Mouse (Mus musculus) megakaryocyte progenitor cell, adult 5-6 weeks (primary cell): Measurements from ENCODE around the gene Hapln3. TPM values are rescaled to one million over a fixed set of nuclear protein-coding genes. Genes with fewer than 3 reads are reported as not detected.

ENCODE experiments used
- ATAC-seq: replicated peaks from 2 replicates; pipeline ENCODE4 v1.8.0; 2016; ENCODE audit warnings: mild to moderate bottlenecking, moderate TSS enrichment, inconsistent platforms; ENCODE audit not compliant: poor library complexity
- total RNA-seq, 2 experiments: library from RNA; stranded (forward) in 1 of 2; stranded (reverse) in 1 of 2; fragments of 157-497, 149-512 nt in 1 of 2; fragments of 200-1000 nt in 1 of 2; gene quantifications; 2 replicates each; pipeline versions ENCODE4 v1.2.3 to v1.2.4; 2015 to 2017

Gene Hapln3
- total RNA-seq, 2 experiments from 2014 or later = not detected

- ATAC-seq = peak; percentile 95
These were observed 50.0 kb downstream of the Hapln3 start for GRCm38 (mm10) chr7:79080572-79081399.

- ATAC-seq = no peak
These were observed 51.6 kb downstream of the Hapln3 start for GRCm38 (mm10) chr7:79079212-79079611.

GRCm38 (mm10) chr7:79068231-79068630 is 62.6 kb downstream of the Hapln3 start:
- no peak for ATAC-seq

- ATAC-seq = no peak
These were observed 63.4 kb downstream of the Hapln3 start for GRCm38 (mm10) chr7:79067466-79067865.

Other genes with a start within 250 kb of the Hapln3 start
- gene Aen, start 235.2 kb downstream of the Hapln3 start, total RNA-seq (2015) = 14.8 and 15.1 TPM in 2 replicates
- gene Aen, start 235.2 kb downstream of the Hapln3 start, total RNA-seq (2017) = 39.7 and 46.6 TPM in 2 replicates
- 25.3 and 35.0 TPM in 2 replicates for gene Isg20, start 217.6 kb downstream of the Hapln3 start, total RNA-seq (2015)
- gene Isg20, start 217.6 kb downstream of the Hapln3 start, total RNA-seq (2017) = 7.7 and 8.0 TPM in 2 replicates
- gene Acan, start 77.5 kb downstream of the Hapln3 start, total RNA-seq (2015) = not detected in 2 replicates
- not detected in 2 replicates for gene Acan, start 77.5 kb downstream of the Hapln3 start, total RNA-seq (2017)
- gene Mfge8, start 18.0 kb upstream of the Hapln3 start, total RNA-seq (2015) = 8.4 and 10.4 TPM in 2 replicates
- gene Mfge8, start 18.0 kb upstream of the Hapln3 start, total RNA-seq (2017) = 9.9 and 10.7 TPM in 2 replicates
- 58.0 and 60.4 TPM in 2 replicates for gene Abhd2, start 142.2 kb upstream of the Hapln3 start, total RNA-seq (2015)
- 28.3 and 30.2 TPM in 2 replicates for gene Abhd2, start 142.2 kb upstream of the Hapln3 start, total RNA-seq (2017)